Mouse (Mus musculus) neural tube, embryonic 10.5 days (tissue): ENCODE measurements around the gene Snrpd3.
A peak's percentile ranks its signal among the peaks of the same experiment; 100 is the strongest.
"Not testable (repeated sequence)": the region's sequence is repeated elsewhere in the genome, so short reads cannot be mapped to it uniquely, and the experiment has no call there.

Source experiments
- DNase-seq: peaks from one replicate; pipeline ENCODE4 v3.0.0-alpha.2; 2017; ENCODE audit warnings: low spot score; ENCODE audit errors: extremely low spot score

Gene Snrpd3

DNA sequence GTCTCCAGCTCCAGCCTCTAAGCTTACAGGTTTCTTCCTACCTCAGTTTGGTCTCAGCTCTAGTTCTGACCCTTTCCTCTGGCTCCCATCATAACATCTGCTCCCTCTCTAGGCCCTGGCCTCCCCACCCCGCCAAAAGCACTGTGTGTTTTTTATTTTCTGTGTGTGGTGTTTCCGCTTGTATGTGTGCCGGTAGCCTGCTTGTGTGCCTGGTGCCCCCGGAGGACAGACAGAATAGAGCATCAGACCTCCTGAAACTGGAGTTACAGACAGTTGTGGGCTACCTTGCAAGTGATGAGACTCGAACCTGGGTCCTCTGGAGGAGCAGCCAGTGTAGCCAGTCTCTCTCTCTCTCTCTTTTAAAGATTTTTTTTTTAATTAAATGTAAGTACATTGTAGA lies 49.0 kb downstream of the Snrpd3 start:
- DNase-seq, result no peak

GRCm38 (mm10) chr10:75566765-75567164 lies 49.4 kb downstream of the Snrpd3 start:
- not testable (repeated sequence) for DNase-seq

GRCm38 (mm10) chr10:75568029-75568428 lies 50.7 kb downstream of the Snrpd3 start:
- no peak for DNase-seq

DNA sequence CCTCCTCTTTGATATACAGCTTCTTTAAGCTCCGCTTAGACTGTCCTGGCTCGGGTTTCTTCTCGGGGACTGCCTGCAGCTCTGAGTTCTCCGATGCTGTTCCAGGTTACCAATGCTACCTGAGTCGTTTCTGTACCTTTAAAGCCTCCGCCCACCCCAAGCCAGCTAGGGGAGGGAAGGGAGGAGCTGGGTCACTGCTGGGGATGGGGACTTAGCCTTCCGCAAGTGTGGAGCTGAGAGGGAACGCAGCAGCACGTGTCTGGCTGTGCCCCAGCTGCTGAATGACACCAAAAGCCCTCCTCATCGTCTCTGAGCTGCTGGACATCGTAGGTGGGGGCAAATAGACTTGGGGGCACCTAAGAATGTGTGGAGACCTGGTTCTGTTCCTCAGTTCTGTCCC lies 51.1 kb downstream of the Snrpd3 start:
- DNase-seq, result no peak

DNA sequence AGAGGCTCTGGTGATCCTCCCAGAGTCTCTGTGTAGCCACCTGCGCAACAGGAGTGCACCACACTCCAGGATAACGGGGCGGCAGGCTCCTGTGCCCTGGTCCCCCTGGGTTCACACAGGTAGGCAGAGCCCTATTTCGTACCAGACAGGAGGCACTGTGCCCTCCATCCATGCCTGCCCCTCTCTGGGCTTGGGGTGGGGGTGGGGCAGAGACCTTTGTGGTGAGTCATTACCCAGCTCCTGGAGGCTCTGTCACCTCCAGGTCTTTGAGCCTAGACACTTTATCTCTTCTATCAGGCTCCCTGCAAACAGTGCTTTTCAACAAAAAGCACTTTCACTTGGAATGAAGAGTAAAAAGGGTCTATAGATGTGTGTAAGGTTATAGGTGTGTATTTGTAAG lies 51.5 kb downstream of the Snrpd3 start:
- no peak for DNase-seq

DNA sequence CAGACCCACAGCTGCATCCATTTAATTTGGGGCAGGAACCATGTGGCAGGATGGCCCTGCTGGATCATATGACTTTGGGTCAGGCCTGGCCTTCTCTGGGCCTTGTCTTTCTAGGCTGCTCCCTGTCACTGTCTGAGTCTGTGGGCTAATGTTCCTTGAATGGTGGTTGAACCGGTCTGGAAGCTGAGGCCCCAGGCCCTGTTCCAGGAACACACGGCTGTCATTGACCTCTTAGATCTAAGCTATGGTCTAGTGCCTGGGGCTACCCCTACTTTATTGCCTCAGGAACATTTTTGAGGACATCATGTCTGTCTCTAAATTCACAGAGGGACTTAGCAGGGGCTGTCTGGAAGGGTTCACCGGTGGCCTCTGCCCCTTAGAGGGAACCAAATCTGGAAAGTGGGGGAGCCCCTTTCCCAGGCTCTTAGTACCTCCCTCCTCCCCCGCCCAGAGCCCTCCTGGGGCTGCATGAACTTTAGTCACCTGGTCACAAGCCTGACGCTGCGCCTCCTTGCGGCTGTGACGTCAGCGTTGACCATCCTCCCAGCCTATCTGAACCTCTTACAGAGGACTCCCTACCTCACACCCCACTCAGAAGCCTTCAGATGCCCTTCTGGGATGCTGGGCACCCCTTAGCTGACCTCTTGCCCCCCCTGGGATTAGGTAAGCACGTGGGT lies 53.8 kb downstream of the Snrpd3 start:
- no peak for DNase-seq

DNA sequence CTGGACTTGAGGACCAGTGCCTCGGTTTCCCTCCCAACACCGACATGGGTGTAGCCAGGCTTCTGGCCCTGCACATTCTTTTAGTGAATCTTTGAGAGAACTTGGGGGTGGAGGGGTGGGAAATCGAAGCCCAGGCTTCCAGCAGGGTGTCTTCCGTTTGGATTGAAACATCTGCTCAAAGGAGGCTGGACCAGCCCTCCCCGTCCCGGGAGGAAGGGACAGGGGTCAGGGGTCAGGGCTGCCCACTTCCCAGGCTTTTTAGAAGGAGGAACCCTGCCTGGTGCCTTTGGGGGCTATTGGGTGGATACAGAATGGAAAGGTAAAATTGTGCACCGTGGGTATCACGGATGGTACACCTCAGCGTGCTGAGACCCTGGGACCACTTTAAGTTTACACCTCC lies 54.6 kb downstream of the Snrpd3 start:
- no peak for DNase-seq

- no peak for DNase-seq
These were observed 55.8 kb downstream of the Snrpd3 start for GRCm38 (mm10) chr10:75573181-75573580.

GRCm38 (mm10) chr10:75573965-75574364 lies 56.6 kb downstream of the Snrpd3 start:
- DNase-seq, result no peak

GRCm38 (mm10) chr10:75579129-75579528 lies 61.8 kb downstream of the Snrpd3 start:
- DNase-seq, result no peak

GRCm38 (mm10) chr10:75585876-75586552 lies 68.7 kb downstream of the Snrpd3 start:
- peak; percentile 94 for DNase-seq

DNA sequence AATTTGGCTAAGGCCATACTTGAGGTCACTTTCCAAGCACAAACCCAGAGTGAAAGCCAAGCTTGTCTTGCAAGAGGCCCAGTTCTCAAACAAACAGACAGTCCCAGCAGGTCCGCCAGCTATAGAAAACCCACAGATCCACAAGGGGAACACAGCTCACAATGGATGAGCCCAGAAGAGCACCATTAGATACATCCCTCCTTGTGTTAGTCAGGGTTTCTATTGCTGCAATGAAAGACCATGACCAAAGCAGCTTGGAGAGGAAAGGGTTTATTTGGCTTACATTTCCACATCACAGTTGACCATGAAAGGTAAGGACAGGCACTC lies 69.2 kb downstream of the Snrpd3 start:
- no peak for DNase-seq
